Mouse (Mus musculus) limb, embryonic 14.5 days (tissue): ENCODE measurements around the gene Pidd1. TPM values are rescaled to one million over a fixed set of nuclear protein-coding genes. Genes with fewer than 3 reads are reported as not detected.

Source experiments
- ATAC-seq: fragments of 200-750 bp; cut with Nextera tagmentation; 2 replicates; pipeline ENCODE4 v1.8.0; 2017; ENCODE audit warnings: low read depth, moderate number of reproducible peaks, moderate TSS enrichment; ENCODE audit not compliant: low FRiP score
- DNase-seq: peaks from one replicate; pipeline ENCODE4 v3.0.0-alpha.2; 2015; ENCODE audit warnings: low spot score
- H3K27ac ChIP-seq: fragments of 300-500 bp; sonication (generic); replicated peaks from 2 replicates; pipeline ENCODE4 v1.5.1; 2014; ENCODE audit warnings: low read depth, mild to moderate bottlenecking, low read length, moderate library complexity, mixed read lengths
- H3K27me3 ChIP-seq: fragments of 300-500 bp; sonication (generic); 2 replicates; pipeline ENCODE4 v1.6.1; 2014; ENCODE audit warnings: low read length, mixed read lengths; ENCODE audit not compliant: control insufficient read depth, insufficient read depth
- H3K36me3 ChIP-seq: fragments of 300-500 bp; sonication (generic); 2 replicates; pipeline ENCODE4 v1.6.1; 2014; ENCODE audit warnings: mild to moderate bottlenecking, low read length, moderate library complexity, mixed read lengths; ENCODE audit not compliant: control insufficient read depth, insufficient read depth
- H3K4me1 ChIP-seq: fragments of 300-500 bp; sonication (generic); 2 replicates; pipeline ENCODE4 v1.6.1; 2014; ENCODE audit warnings: antibody characterized with exemption, low read length, mixed read lengths; ENCODE audit not compliant: control insufficient read depth, insufficient read depth
- H3K4me2 ChIP-seq: fragments of 300-500 bp; sonication (generic); replicated peaks from 2 replicates; pipeline ENCODE4 v1.6.1; 2014; ENCODE audit warnings: low read depth, mild to moderate bottlenecking, low read length, moderate library complexity; ENCODE audit not compliant: severe bottlenecking
- H3K4me3 ChIP-seq: fragments of 300-500 bp; sonication (generic); replicated peaks from 2 replicates; pipeline ENCODE4 v1.5.1; 2014; ENCODE audit warnings: low read length
- H3K9ac ChIP-seq: fragments of 300-500 bp; sonication (generic); 2 replicates; pipeline ENCODE4 v1.6.1; 2014; ENCODE audit warnings: mild to moderate bottlenecking, low read depth, low read length, moderate library complexity; ENCODE audit not compliant: severe bottlenecking
- H3K9me3 ChIP-seq: fragments of 300-500 bp; sonication (generic); 2 replicates; pipeline ENCODE4 v1.6.1; 2016; ENCODE audit warnings: low read length; ENCODE audit not compliant: control insufficient read depth
- POLR2A ChIP-seq: fragments of 200-500 bp; IDR thresholded peaks from 2 replicates; pipeline ENCODE4 v1.8.0; 2012; ENCODE audit warnings: inconsistent platforms, mild to moderate bottlenecking, moderate library complexity, borderline replicate concordance; ENCODE audit not compliant: insufficient read depth, insufficient read length; ENCODE audit errors: extremely low read depth
- WGBS: fragments of 180-500 bp; shearing (Covaris S2); extraction: QIAGEN DNeasy Blood & Tissue Kit; methylation state at CpG from one replicate; pipeline ENCODE4 v1.1.7; 2014; 5-methylcytosine and 5-hydroxymethylcytosine counted together
- polyA plus RNA-seq, 2 experiments: library from polyadenylated mRNA; depleted of rRNA in 1 of 2; stranded (reverse) in 1 of 2; unstranded in 1 of 2; fragments of >200 nt; fragmentation: Nextera tagmentation in 1 of 2; extraction: Ambion mirVana in 1 of 2; gene quantifications; 2 replicates each; pipeline versions ENCODE4 v1.2.1 to v1.2.3; 2012 to 2014

The Pidd1 gene
- polyA plus RNA-seq, 2 experiments, result 6.9 to 25.0 TPM

DNA sequence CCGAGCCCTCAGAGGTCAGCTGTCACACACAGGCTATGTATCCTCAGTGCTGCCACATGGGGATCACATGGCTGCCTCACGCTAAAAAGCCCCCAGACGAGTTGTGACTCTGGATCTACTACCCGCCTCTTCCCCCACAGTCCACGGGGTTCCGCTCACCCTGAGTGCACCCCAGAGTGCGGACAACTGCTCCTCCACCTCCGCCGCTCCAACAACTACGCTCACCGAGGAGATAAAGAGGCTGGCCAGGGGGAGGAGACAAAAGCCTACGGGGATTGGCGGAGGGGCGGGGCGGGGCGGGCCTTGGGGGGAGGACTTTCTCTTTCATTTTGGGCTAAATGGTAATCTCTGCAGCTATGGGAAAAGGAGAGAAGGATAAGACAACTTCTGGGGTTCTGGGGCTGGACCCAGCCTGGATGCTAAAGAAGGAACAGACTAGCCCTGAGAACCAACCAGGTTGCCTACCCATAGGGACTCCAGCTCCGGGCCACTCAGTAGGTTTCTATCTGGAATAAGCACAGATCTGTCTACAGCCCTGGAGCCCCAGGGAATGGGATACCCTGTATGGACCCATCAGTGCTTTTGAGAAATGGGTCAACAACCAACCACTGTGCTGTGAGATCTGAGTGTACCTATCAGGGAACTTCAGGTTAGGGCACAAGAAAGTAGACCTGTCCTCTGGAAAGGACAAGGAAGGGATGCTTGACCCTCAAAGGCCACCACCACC is 8.5 kb downstream of the Pidd1 start:
- H3K4me3 ChIP-seq, result peak overlapping the region; percentile 47
- TF ChIP-seq POLR2A, result no peak
- peaks cover 45% of the 10 kb centered on the region for H3K36me3 ChIP-seq
- peak overlapping the region; percentile 66 for H3K9ac ChIP-seq
- 3% methylated on average over 17 of the region's 17 CpGs for WGBS
- DNase-seq (no peak), ATAC-seq (0 out of 2 replicates have a peak, but pooled peaks have one; percentile 20)
- H3K4me1 ChIP-seq, result peaks cover 26% of the 10 kb centered on the region
- no peaks in the 10 kb centered on the region for H3K9me3 ChIP-seq
- H3K27me3 ChIP-seq, result no peaks in the 10 kb centered on the region
- no peak overlapping the region for H3K27ac ChIP-seq
- peak overlapping the region; percentile 83 for H3K4me2 ChIP-seq

DNA sequence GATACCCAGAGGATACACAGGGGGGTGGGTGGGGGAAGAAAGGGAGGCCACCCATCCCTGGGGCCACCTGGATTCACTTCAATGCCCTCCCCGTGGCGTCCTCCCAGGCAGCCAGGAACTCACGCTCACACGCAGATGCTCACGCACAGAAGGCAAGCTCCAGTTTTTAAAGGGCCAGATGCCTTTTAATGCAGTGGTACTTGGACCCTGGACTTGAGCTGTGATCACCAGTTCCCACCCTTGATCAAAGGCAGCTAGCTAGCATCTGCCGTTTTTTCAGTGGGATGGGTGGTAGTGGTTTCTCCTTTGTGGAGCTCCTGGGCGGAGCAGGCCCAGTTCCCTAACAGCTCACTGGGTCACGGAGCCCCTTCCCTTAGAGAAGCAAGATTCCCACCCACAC is 9.4 kb downstream of the Pidd1 start:
- TF ChIP-seq POLR2A, result no peak
- WGBS, result 9% methylated on average over 7 of the region's 8 CpGs
- peaks cover 26% of the 10 kb centered on the region for H3K4me1 ChIP-seq
- no peaks in the 10 kb centered on the region for H3K27me3 ChIP-seq
- DNase-seq (peak; percentile 63), ATAC-seq (no peak)
- H3K9ac ChIP-seq, result peak overlapping the region; percentile 66
- no peak overlapping the region for H3K27ac ChIP-seq
- H3K9me3 ChIP-seq, result no peaks in the 10 kb centered on the region
- peak overlapping the region; percentile 83 for H3K4me2 ChIP-seq
- peak overlapping the region; percentile 47 for H3K4me3 ChIP-seq
- peaks cover 40% of the 10 kb centered on the region for H3K36me3 ChIP-seq

GRCm38 (mm10) chr7:141433517-141434400 is 10.1 kb downstream of the Pidd1 start:
- Histone ChIP-seq H3K27me3 (no peaks in the 10 kb centered on the region), H3K4me1 (peaks cover 32% of the 10 kb centered on the region), H3K27ac (no peak overlapping the region), H3K36me3 (peaks cover 39% of the 10 kb centered on the region), H3K9me3 (no peaks in the 10 kb centered on the region), H3K4me2 (peak overlapping the region; percentile 83), H3K4me3 (peak overlapping the region; percentile 47), H3K9ac (peak overlapping the region; percentile 66)
- 68% methylated on average over 15 of the region's 15 CpGs for WGBS
- no peak for TF ChIP-seq POLR2A
- DNase-seq, result no peak
- ATAC-seq, result no peak

- H3K4me2 ChIP-seq, result no peak overlapping the region
- no peak overlapping the region for H3K27ac ChIP-seq
- H3K27me3 ChIP-seq, result no peaks in the 10 kb centered on the region
- peaks cover 32% of the 10 kb centered on the region for H3K4me1 ChIP-seq
- peaks cover 39% of the 10 kb centered on the region for H3K36me3 ChIP-seq
- H3K9ac ChIP-seq, result no peak overlapping the region
- no peak overlapping the region for H3K4me3 ChIP-seq
- no peak for TF ChIP-seq POLR2A
- ATAC-seq (no peak), DNase-seq (no peak)
- no peaks in the 10 kb centered on the region for H3K9me3 ChIP-seq
- 93% methylated on average over 6 of the region's 6 CpGs for WGBS
Measured at GRCm38 (mm10) chr7:141432741-141433516, 10.9 kb downstream of the Pidd1 start.

DNA sequence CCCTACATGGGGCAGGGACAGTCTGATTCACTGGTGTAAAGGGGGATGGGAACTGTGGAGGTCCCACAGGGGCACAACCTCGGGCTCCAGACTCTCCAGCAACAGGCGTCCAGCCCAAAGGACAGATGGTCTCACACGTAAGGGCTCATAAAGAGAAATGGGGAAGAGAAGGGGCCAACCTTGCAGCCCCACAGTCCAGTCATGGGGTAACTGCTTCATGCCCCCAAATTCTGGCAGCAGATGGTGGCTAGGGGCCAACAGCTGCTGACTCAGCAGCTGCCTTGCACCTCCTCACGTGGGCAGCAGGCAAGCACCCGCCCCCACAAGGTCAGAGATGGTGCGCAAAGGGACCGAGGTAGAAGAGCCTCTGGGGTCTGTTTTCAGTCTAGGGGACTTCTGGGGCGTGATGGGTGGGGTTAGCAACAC is 11.6 kb downstream of the Pidd1 start:
- ATAC-seq (no peak), DNase-seq (no peak)
- Histone ChIP-seq H3K4me3 (no peak overlapping the region), H3K9me3 (no peaks in the 10 kb centered on the region), H3K9ac (no peak overlapping the region), H3K4me2 (no peak overlapping the region), H3K27me3 (no peaks in the 10 kb centered on the region), H3K4me1 (peaks cover 32% of the 10 kb centered on the region), H3K27ac (no peak overlapping the region), H3K36me3 (peaks cover 39% of the 10 kb centered on the region)
- 70% methylated on average over 8 of the region's 8 CpGs for WGBS
- TF ChIP-seq POLR2A, result no peak
